Mouse (Mus musculus) kidney, postnatal 25 days (tissue): Measurements from ENCODE around the gene Gm4353.

Source experiments
- DNase-seq, 2 experiments: peaks; one replicate each; pipeline ENCODE4 v3.0.0; 2021; ENCODE audit warnings: mixed read lengths in 2 of 2

The Gm4353 gene

DNA sequence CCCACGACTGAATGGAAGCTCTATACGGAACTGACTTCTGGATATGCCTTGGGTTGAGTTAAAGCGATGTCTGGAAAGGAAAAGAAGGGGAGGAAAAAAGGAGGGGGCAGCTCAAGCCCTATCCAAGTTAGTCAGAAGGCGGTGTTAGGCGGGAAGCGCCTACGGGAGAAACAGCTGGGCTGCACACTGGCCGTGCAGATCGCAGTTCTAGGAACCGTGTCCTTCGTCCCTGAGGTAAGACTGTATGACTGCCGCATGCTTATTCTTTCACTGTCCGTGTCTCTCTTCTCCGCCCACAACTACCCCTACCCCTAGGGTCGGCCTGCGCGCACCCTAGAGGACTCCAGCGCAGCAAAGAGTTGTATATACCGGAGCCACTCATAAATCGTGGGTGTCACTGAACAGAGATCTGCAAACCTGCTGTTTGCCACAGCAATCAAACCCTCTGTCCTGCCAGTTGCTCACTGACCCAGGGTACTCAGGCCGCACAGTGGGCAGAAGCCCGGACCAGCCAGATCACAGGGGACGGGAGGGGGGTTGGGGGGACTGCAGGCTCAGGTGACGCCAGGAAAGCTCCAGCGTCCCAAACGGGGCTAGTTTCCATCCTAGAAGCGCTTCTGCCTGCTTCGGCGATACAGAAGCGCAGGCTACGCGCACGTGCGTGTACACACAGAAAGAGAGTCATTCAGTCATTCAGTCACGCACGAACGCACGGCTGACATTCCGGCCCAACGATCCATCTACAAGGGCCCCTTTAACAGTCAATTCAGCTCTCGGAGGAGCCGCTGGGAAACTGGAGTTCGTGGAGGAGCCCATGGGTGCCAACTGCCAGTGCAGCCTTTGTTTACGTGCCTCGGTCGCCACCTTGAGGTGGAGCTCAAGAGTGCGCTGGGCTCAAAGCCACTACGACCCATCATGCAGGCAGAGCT, 44.6 kb downstream of the Gm4353 start:
- DNase-seq = peak; percentile 86 to 87

GRCm38 (mm10) chr7:116039196-116039537, 45.3 kb downstream of the Gm4353 start, which contains the start of gene 1110004F10Rik:
1110004F10Rik (plus strand) TSS chr7:116039397.
- DNase-seq = peak in 1 of 2 experiments; percentile 35

DNA sequence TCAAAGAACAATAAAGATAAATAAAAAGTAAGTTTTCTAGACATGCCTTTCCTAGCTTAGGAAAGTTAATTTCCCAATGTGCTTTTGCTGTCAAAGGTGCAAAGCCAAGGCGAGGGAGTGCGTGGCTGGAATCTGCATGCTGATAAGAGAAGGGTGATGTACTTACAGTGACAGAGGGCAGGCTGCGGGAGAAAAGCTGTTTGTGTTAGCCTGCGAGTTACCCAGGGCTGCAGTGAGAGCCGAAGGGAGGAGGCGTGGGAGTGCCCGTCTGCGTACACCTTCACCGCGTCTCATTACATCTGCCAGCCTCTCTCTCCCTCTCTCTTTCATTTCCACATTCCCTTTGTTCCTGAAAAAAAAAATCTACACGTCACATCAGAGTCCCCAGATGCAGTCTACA, 45.9 kb downstream of the Gm4353 start, which contains the start of gene Sox6:
Sox6 (minus strand) TSS at position 286 of the 400 bp plus-strand sequence.
- DNase-seq = peak in 1 of 2 experiments; percentile 34

- no peak for DNase-seq
Measured at GRCm38 (mm10) chr7:116038024-116038423, 46.4 kb downstream of the Gm4353 start.

- peak in 1 of 2 experiments; percentile 38 for DNase-seq
Measured at GRCm38 (mm10) chr7:116036591-116037555, 47.6 kb downstream of the Gm4353 start.

DNA sequence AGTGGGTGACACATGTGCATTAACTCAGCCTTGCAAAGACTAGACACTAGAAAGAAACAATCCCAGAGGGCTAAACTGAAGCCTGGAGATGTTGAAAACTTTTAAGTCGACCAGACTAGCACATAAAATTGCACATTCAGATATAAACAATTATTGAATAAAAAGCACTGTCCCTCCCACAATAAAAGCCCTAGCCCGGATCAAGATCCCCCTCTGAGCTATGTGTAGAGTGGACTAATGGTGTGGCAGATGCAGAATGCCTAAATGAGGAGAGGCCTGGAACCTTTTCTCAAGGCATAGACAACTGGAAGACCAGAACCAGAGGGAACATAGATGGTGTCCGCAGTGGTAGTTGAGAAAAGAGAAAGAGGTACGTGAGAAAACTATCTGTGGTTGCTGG, 48.9 kb downstream of the Gm4353 start:
- no peak for DNase-seq

GRCm38 (mm10) chr7:116034282-116034758, 50.1 kb downstream of the Gm4353 start:
- peak in 1 of 2 experiments; percentile 61 for DNase-seq

- DNase-seq = peak; percentile 50 to 82
Measured at GRCm38 (mm10) chr7:116033371-116034241, 50.8 kb downstream of the Gm4353 start.
